Mouse (Mus musculus) erythroblast, adult 5-6 weeks (primary cell): ENCODE results near the gene Pde4a. TPM values are rescaled to one million over a fixed set of nuclear protein-coding genes. Genes with fewer than 3 reads are reported as not detected.
A peak's percentile ranks its signal among the peaks of the same experiment; 100 is the strongest.

Experiments used
- ATAC-seq: replicated peaks from 2 replicates; pipeline ENCODE4 v1.8.0; 2016; ENCODE audit warnings: moderate number of reproducible peaks, mild to moderate bottlenecking, moderate TSS enrichment, inconsistent platforms; ENCODE audit not compliant: poor library complexity, low FRiP score, severe bottlenecking
- total RNA-seq, 2 experiments: library from RNA; stranded (forward) in 1 of 2; stranded (reverse) in 1 of 2; fragments of 150-400 nt in 1 of 2; fragments of 200-764, 138-1000 nt in 1 of 2; gene quantifications; 2 replicates each; pipeline versions ENCODE4 v1.2.3 to v1.2.4; 2015 to 2017; ENCODE audit warnings: low replicate concordance in 2 of 2

Pde4a gene
- total RNA-seq, 2 experiments from 2014 or later, result 0.77 to 2.7 TPM

GRCm38 (mm10) chr9:21146722-21147121, 18.8 kb upstream of the Pde4a start:
- ATAC-seq, result peak; percentile 50; the same call in 1 of the 2 replicates

- no peak for ATAC-seq
Measured at GRCm38 (mm10) chr9:21148427-21148826, 17.1 kb upstream of the Pde4a start.

GRCm38 (mm10) chr9:21149077-21149653, 16.3 kb upstream of the Pde4a start:
- ATAC-seq, result no peak

GRCm38 (mm10) chr9:21149654-21150419, 15.7 kb upstream of the Pde4a start, which contains the start of gene Cdc37:
Cdc37 (minus strand) TSS chr9:21149982.
- ATAC-seq, result peak; percentile 95

GRCm38 (mm10) chr9:21152715-21153114, 12.8 kb upstream of the Pde4a start:
- ATAC-seq, result no peak

GRCm38 (mm10) chr9:21153331-21153730, 12.2 kb upstream of the Pde4a start:
- ATAC-seq, result no peak

- no peak for ATAC-seq
Measured at GRCm38 (mm10) chr9:21153833-21154232, 11.7 kb upstream of the Pde4a start.

GRCm38 (mm10) chr9:21154787-21155186, 10.7 kb upstream of the Pde4a start:
- ATAC-seq, result no peak

- ATAC-seq, result peak; percentile 95
Measured at GRCm38 (mm10) chr9:21161209-21161909, 4.2 kb upstream of the Pde4a start.

GRCm38 (mm10) chr9:21163086-21164050, 2.1 kb upstream of the Pde4a start:
- ATAC-seq, result no peak

- no peak for ATAC-seq
Measured at GRCm38 (mm10) chr9:21164072-21164471, 1.4 kb upstream of the Pde4a start.

GRCm38 (mm10) chr9:21165952-21166451, 488 bp downstream of the Pde4a start:
- no peak for ATAC-seq

GRCm38 (mm10) chr9:21166516-21166915, 1.0 kb downstream of the Pde4a start:
- ATAC-seq, result no peak

- ATAC-seq, result no peak
Measured at GRCm38 (mm10) chr9:21167140-21168097, 1.9 kb downstream of the Pde4a start.

GRCm38 (mm10) chr9:21168161-21169123, 2.9 kb downstream of the Pde4a start:
- peak; percentile 81 for ATAC-seq

- no peak; the same call in 1 of the 2 replicates for ATAC-seq
Measured at GRCm38 (mm10) chr9:21169157-21169556, 3.6 kb downstream of the Pde4a start.

GRCm38 (mm10) chr9:21172364-21172763, 6.8 kb downstream of the Pde4a start:
- ATAC-seq, result no peak
